Mouse (Mus musculus): ENCODE data around the gene Slc12a4. TPM values are rescaled to one million over a fixed set of nuclear protein-coding genes. Genes with fewer than 3 reads are reported as not detected.

The Slc12a4 gene
- polyA plus RNA-seq, 1 experiment from 2014 or later = 38.1 TPM

- 78% methylated on average over 8 of the region's 8 CpGs for WGBS
- ATAC-seq (ENCODE audit: insufficient number of reproducible peaks, insufficient read depth, low FRiP score, low read depth) = no peak
- no peak overlapping the region for H3K27ac ChIP-seq (ENCODE audit: low read length)
- no peaks in the 10 kb centered on the region for H3K4me1 ChIP-seq (ENCODE audit: control insufficient read depth, insufficient read depth, low read length)
- no peaks in the 10 kb centered on the region for H3K27me3 ChIP-seq (ENCODE audit: control insufficient read depth, insufficient read depth, low read length)
- no peak overlapping the region for H3K4me2 ChIP-seq (replicated peaks; ENCODE audit: low read depth, low read length)
- no peaks in the 10 kb centered on the region for H3K9me3 ChIP-seq (ENCODE audit: control insufficient read depth, low read depth, low read length)
- no peak overlapping the region for H3K4me3 ChIP-seq (ENCODE audit: low read depth, low read length)
- H3K36me3 ChIP-seq (ENCODE audit: control insufficient read depth, insufficient read depth, low read length) = no peaks in the 10 kb centered on the region
- no peak overlapping the region for H3K9ac ChIP-seq (replicated peaks; ENCODE audit: low read depth, low read length)
These were observed 38.8 kb upstream of the Slc12a4 start for GRCm38 (mm10) chr8:106004538-106005207.

GRCm38 (mm10) chr8:106001908-106002307, 36.0 kb upstream of the Slc12a4 start:
- Histone ChIP-seq H3K9ac (replicated peaks; ENCODE audit: low read depth, low read length) (no peak overlapping the region), H3K9me3 (ENCODE audit: control insufficient read depth, low read depth, low read length) (no peaks in the 10 kb centered on the region), H3K4me1 (ENCODE audit: control insufficient read depth, insufficient read depth, low read length) (no peaks in the 10 kb centered on the region), H3K27ac (ENCODE audit: low read length) (no peak overlapping the region), H3K4me2 (replicated peaks; ENCODE audit: low read depth, low read length) (no peak overlapping the region), H3K4me3 (ENCODE audit: low read depth, low read length) (no peak overlapping the region), H3K27me3 (ENCODE audit: control insufficient read depth, insufficient read depth, low read length) (no peaks in the 10 kb centered on the region), H3K36me3 (ENCODE audit: control insufficient read depth, insufficient read depth, low read length) (no peaks in the 10 kb centered on the region)
- WGBS = 80% methylated on average over 4 of the region's 4 CpGs
- ATAC-seq (ENCODE audit: insufficient number of reproducible peaks, insufficient read depth, low FRiP score, low read depth) = no peak

- H3K4me3 ChIP-seq (ENCODE audit: low read depth, low read length) = no peak overlapping the region
- no peak for ATAC-seq (ENCODE audit: insufficient number of reproducible peaks, insufficient read depth, low FRiP score, low read depth)
- no peaks in the 10 kb centered on the region for H3K27me3 ChIP-seq (ENCODE audit: control insufficient read depth, insufficient read depth, low read length)
- no peak overlapping the region for H3K4me2 ChIP-seq (replicated peaks; ENCODE audit: low read depth, low read length)
- H3K36me3 ChIP-seq (ENCODE audit: control insufficient read depth, insufficient read depth, low read length) = no peaks in the 10 kb centered on the region
- H3K4me1 ChIP-seq (ENCODE audit: control insufficient read depth, insufficient read depth, low read length) = no peaks in the 10 kb centered on the region
- no peak overlapping the region for H3K9ac ChIP-seq (replicated peaks; ENCODE audit: low read depth, low read length)
- H3K27ac ChIP-seq (ENCODE audit: low read length) = no peak overlapping the region
- WGBS = 88% methylated on average over 2 of the region's 2 CpGs
- no peaks in the 10 kb centered on the region for H3K9me3 ChIP-seq (ENCODE audit: control insufficient read depth, low read depth, low read length)
These were observed 33.1 kb upstream of the Slc12a4 start for GRCm38 (mm10) chr8:105998971-105999370.

- 0 out of 2 replicates have a peak, but pooled peaks cover 2% of the 10 kb centered on the region for H3K4me1 ChIP-seq (ENCODE audit: control insufficient read depth, insufficient read depth, low read length)
- H3K27me3 ChIP-seq (ENCODE audit: control insufficient read depth, insufficient read depth, low read length) = no peaks in the 10 kb centered on the region
- no peaks in the 10 kb centered on the region for H3K36me3 ChIP-seq (ENCODE audit: control insufficient read depth, insufficient read depth, low read length)
- no peaks in the 10 kb centered on the region for H3K9me3 ChIP-seq (ENCODE audit: control insufficient read depth, low read depth, low read length)
- ATAC-seq (ENCODE audit: insufficient number of reproducible peaks, insufficient read depth, low FRiP score, low read depth) = no peak
- WGBS = 61% methylated on average over 7 of the region's 7 CpGs
- no peak overlapping the region for H3K4me3 ChIP-seq (ENCODE audit: low read depth, low read length)
- no peak overlapping the region for H3K27ac ChIP-seq (ENCODE audit: low read length)
- no peak overlapping the region for H3K4me2 ChIP-seq (replicated peaks; ENCODE audit: low read depth, low read length)
- no peak overlapping the region for H3K9ac ChIP-seq (replicated peaks; ENCODE audit: low read depth, low read length)
These were observed 30.5 kb upstream of the Slc12a4 start for GRCm38 (mm10) chr8:105996359-105996758.

GRCm38 (mm10) chr8:105993226-105993625, 27.3 kb upstream of the Slc12a4 start:
- no peak for ATAC-seq (ENCODE audit: insufficient number of reproducible peaks, insufficient read depth, low FRiP score, low read depth)
- no peaks in the 10 kb centered on the region for H3K36me3 ChIP-seq (ENCODE audit: control insufficient read depth, insufficient read depth, low read length)
- H3K4me1 ChIP-seq (ENCODE audit: control insufficient read depth, insufficient read depth, low read length) = 0 out of 2 replicates have a peak, but pooled peaks cover 5% of the 10 kb centered on the region
- no peak overlapping the region for H3K4me3 ChIP-seq (ENCODE audit: low read depth, low read length)
- H3K9me3 ChIP-seq (ENCODE audit: control insufficient read depth, low read depth, low read length) = no peaks in the 10 kb centered on the region
- no peak overlapping the region for H3K27ac ChIP-seq (ENCODE audit: low read length)
- H3K4me2 ChIP-seq (replicated peaks; ENCODE audit: low read depth, low read length) = no peak overlapping the region
- WGBS = 50% methylated on average over 4 of the region's 4 CpGs
- no peaks in the 10 kb centered on the region for H3K27me3 ChIP-seq (ENCODE audit: control insufficient read depth, insufficient read depth, low read length)
- H3K9ac ChIP-seq (replicated peaks; ENCODE audit: low read depth, low read length) = no peak overlapping the region

- H3K27ac ChIP-seq (ENCODE audit: low read length) = no peak overlapping the region
- no peak overlapping the region for H3K4me2 ChIP-seq (replicated peaks; ENCODE audit: low read depth, low read length)
- no peak overlapping the region for H3K9ac ChIP-seq (replicated peaks; ENCODE audit: low read depth, low read length)
- 0 out of 2 replicates have a peak, but pooled peaks cover 5% of the 10 kb centered on the region for H3K4me1 ChIP-seq (ENCODE audit: control insufficient read depth, insufficient read depth, low read length)
- H3K4me3 ChIP-seq (ENCODE audit: low read depth, low read length) = no peak overlapping the region
- no peaks in the 10 kb centered on the region for H3K36me3 ChIP-seq (ENCODE audit: control insufficient read depth, insufficient read depth, low read length)
- H3K9me3 ChIP-seq (ENCODE audit: control insufficient read depth, low read depth, low read length) = no peaks in the 10 kb centered on the region
- no peak for ATAC-seq (ENCODE audit: insufficient number of reproducible peaks, insufficient read depth, low FRiP score, low read depth)
- 44% methylated on average over 5 of the region's 5 CpGs for WGBS
- H3K27me3 ChIP-seq (ENCODE audit: control insufficient read depth, insufficient read depth, low read length) = no peaks in the 10 kb centered on the region
These were observed 26.6 kb upstream of the Slc12a4 start for GRCm38 (mm10) chr8:105992499-105992898.

- ATAC-seq (ENCODE audit: insufficient number of reproducible peaks, insufficient read depth, low FRiP score, low read depth) = no peak
- no peak overlapping the region for H3K4me2 ChIP-seq (replicated peaks; ENCODE audit: low read depth, low read length)
These were observed 25.6 kb upstream of the Slc12a4 start for GRCm38 (mm10) chr8:105991546-105991945.

GRCm38 (mm10) chr8:105990856-105991387, 25.0 kb upstream of the Slc12a4 start, which contains the start of gene Dus2:
Dus2 (plus strand) TSS chr8:105991337.
- Histone ChIP-seq H3K27me3 (ENCODE audit: control insufficient read depth, insufficient read depth, low read length) (no peaks in the 10 kb centered on the region), H3K36me3 (ENCODE audit: control insufficient read depth, insufficient read depth, low read length) (no peaks in the 10 kb centered on the region), H3K4me1 (ENCODE audit: control insufficient read depth, insufficient read depth, low read length) (0 out of 2 replicates have a peak, but pooled peaks cover 5% of the 10 kb centered on the region), H3K9me3 (ENCODE audit: control insufficient read depth, low read depth, low read length) (no peaks in the 10 kb centered on the region), H3K27ac (ENCODE audit: low read length) (no peak within 1 kb of the TSS), H3K4me3 (ENCODE audit: low read depth, low read length) (no peak within 1 kb of the TSS), H3K9ac (replicated peaks; ENCODE audit: low read depth, low read length) (no peak within 1 kb of the TSS), H3K4me2 (replicated peaks; ENCODE audit: low read depth, low read length) (0 out of 2 replicates have a peak within 1 kb of the TSS, but pooled peaks have one; percentile 14)
- ATAC-seq (ENCODE audit: insufficient number of reproducible peaks, insufficient read depth, low FRiP score, low read depth) = peak; percentile 58; the same call in 1 of the 2 replicates
- WGBS = 9% methylated on average over 15 of the region's 15 CpGs

More at GRCm38 (mm10) chr8:105991546-105991945, 25.6 kb upstream of the Slc12a4 start:
- H3K36me3 ChIP-seq (ENCODE audit: control insufficient read depth, insufficient read depth, low read length) = no peaks in the 10 kb centered on the region
- no peaks in the 10 kb centered on the region for H3K27me3 ChIP-seq (ENCODE audit: control insufficient read depth, insufficient read depth, low read length)
- H3K4me3 ChIP-seq (ENCODE audit: low read depth, low read length) = no peak overlapping the region
- H3K4me1 ChIP-seq (ENCODE audit: control insufficient read depth, insufficient read depth, low read length) = 0 out of 2 replicates have a peak, but pooled peaks cover 5% of the 10 kb centered on the region
- no peak overlapping the region for H3K27ac ChIP-seq (ENCODE audit: low read length)
- H3K9me3 ChIP-seq (ENCODE audit: control insufficient read depth, low read depth, low read length) = no peaks in the 10 kb centered on the region
- H3K9ac ChIP-seq (replicated peaks; ENCODE audit: low read depth, low read length) = no peak overlapping the region
- 95% methylated on average over 2 of the region's 2 CpGs for WGBS
